Mouse (Mus musculus) ES-Bruce4 (cell line): ENCODE results near the gene Acer3.

Experiments used
- CTCF ChIP-seq: IDR thresholded peaks from one replicate; pipeline ENCODE4 v1.8.1; 2011; ENCODE audit warnings: low read depth, low read length
- EP300 ChIP-seq: IDR thresholded peaks from 2 replicates; pipeline ENCODE4 v1.6.1; 2011; ENCODE audit warnings: low read depth, low read length; ENCODE audit not compliant: insufficient read depth
- POLR2A ChIP-seq: IDR thresholded peaks from one replicate; pipeline ENCODE4 v1.8.1; 2011; ENCODE audit warnings: low read length; ENCODE audit not compliant: insufficient read depth

- no peak for TF ChIP-seq POLR2A
- TF ChIP-seq CTCF = no peak
- no peak for TF ChIP-seq EP300
These were observed 39.1 kb upstream of the Acer3 start for GRCm38 (mm10) chr7:98359951-98360620.
